Mouse (Mus musculus): ENCODE data around the gene Serpina3k.
"Not testable (repeated sequence)": the region's sequence is repeated elsewhere in the genome, so short reads cannot be mapped to it uniquely, and the experiment has no call there.

Gene Serpina3k

DNA sequence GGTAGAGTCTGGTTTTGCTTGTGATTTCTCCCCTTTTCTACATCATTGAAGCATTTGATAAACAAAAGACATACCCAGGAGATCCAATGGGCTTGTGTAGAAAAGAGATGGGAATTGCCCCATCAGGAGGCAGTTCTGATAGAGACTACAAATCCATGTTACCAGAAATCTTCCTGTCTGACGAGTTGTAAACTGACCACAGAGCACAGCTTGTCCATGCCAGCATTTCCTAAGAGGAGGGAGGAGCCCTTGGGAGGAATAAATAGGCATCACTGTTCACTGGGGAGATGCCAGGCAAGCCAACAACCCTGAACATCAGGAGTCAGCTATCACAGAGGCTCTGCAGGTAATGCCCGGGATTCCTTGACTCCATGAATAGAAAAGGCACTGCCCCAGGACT lies 48.6 kb downstream of the Serpina3k start:
- in situ Hi-C loops (cut with MboI; ENCODE audit: low sequenced_read_pairs): not testable (repeated sequence)

DNA sequence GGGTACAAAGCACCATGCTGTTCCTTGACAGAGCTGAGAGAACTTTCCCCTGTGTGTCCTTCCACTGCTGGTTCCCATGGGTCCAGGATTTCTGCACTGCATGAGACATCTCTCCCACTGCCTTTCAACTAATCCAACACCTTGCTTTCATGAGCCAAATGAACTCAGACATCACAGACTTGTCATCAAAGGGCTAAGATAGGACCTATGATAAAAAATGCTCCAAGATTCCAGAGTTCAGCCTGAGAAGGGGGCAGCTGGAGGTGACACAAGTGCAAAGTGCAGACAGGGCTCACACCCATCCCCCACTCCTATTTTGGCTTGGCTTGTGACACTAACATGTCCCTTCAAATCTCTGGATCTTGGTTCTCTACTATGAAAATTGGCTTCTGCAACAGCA lies 50.2 kb downstream of the Serpina3k start:
- in situ Hi-C loops (cut with MboI; ENCODE audit: low sequenced_read_pairs): no loop called here

DNA sequence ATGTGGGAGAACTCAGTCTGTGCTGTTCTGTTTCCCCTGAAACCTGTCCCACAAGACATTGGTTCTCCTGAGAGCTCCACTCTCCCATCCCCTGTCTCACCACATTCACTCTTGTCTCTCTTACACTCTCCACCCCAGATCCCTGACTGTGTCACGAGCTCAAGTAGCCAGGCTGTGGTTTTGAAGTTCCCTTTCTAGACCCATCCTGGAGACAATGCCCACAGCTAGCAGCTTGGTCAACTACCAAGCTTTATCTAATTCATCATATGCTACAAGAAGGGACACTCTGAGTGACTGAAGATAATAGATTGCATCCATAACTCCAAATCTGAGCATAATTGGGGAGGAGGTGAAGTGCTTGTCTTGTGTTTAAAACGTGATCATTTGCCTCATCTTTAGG lies 52.8 kb downstream of the Serpina3k start:
- in situ Hi-C loops (cut with MboI; ENCODE audit: low sequenced_read_pairs): not testable (repeated sequence)

Measured in CH12F3 (cell line).